Mouse (Mus musculus): ENCODE measurements around the gene Dcst2. TPM values are rescaled to one million over a fixed set of nuclear protein-coding genes. Genes with fewer than 3 reads are reported as not detected.

Dcst2 gene
- polyA plus RNA-seq, 1 experiment, result 0.15 TPM

- H3K27me3 ChIP-seq (ENCODE audit: control insufficient read depth, insufficient read depth, low read length), result peaks cover 31% of the 10 kb centered on the region
- 75% methylated on average over 5 of the region's 6 CpGs for WGBS
- H3K27ac ChIP-seq (ENCODE audit: insufficient read depth, low read length), result no peak overlapping the region
- H3K4me1 ChIP-seq (ENCODE audit: control insufficient read depth, insufficient read depth, insufficient read length), result peaks cover 27% of the 10 kb centered on the region
- no peak overlapping the region for H3K4me3 ChIP-seq (ENCODE audit: extremely low read depth, insufficient read depth, insufficient read length)
- TF ChIP-seq CTCF (IDR thresholded peaks at IDR 0.05; ENCODE audit: extremely low read depth, insufficient read depth, insufficient read length, insufficient replicate concordance), result no peak
- no peak for TF ChIP-seq POLR2A (IDR thresholded peaks at IDR 0.05; ENCODE audit: low read depth, low read length)
- DNase-seq (ENCODE audit: low read depth in 1 of 2, low spot score in 2 of 2), result no peak
- H3K36me3 ChIP-seq (ENCODE audit: control insufficient read depth, insufficient read depth, low read length), result no peaks in the 10 kb centered on the region
These were observed 44.5 kb upstream of the Dcst2 start for GRCm38 (mm10) chr3:89317246-89317645.

DNA sequence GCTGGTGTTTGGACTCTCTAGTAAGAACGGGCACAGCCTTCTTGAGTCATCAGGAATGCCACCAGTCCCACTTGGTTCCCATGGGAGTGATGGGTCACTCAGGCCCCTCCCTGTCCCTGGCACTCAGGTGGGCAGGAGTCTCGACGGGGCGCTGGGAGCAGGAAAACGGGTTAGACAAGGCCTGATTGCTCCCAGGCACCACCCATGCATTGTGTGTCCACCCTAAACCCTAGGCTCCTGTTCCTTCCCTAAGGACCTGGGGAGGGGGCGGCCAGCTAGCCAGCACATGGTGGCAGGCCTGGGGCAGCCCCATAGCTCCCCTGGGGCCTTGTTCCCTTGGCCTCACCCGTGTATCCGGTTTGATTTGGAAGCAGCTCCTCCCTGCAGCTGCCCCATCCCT is 43.5 kb upstream of the Dcst2 start:
- Histone ChIP-seq H3K27me3 (ENCODE audit: control insufficient read depth, insufficient read depth, low read length) (peaks cover 37% of the 10 kb centered on the region), H3K36me3 (ENCODE audit: control insufficient read depth, insufficient read depth, low read length) (no peaks in the 10 kb centered on the region), H3K27ac (ENCODE audit: insufficient read depth, low read length) (no peak overlapping the region), H3K4me1 (ENCODE audit: control insufficient read depth, insufficient read depth, insufficient read length) (peaks cover 27% of the 10 kb centered on the region), H3K4me3 (ENCODE audit: extremely low read depth, insufficient read depth, insufficient read length) (no peak overlapping the region)
- no peak for DNase-seq (ENCODE audit: low read depth in 1 of 2, low spot score in 2 of 2)
- 85% methylated on average over 8 of the region's 8 CpGs for WGBS
- no peak for TF ChIP-seq POLR2A (IDR thresholded peaks at IDR 0.05; ENCODE audit: low read depth, low read length)
- no peak for TF ChIP-seq CTCF (IDR thresholded peaks at IDR 0.05; ENCODE audit: extremely low read depth, insufficient read depth, insufficient read length, insufficient replicate concordance)

DNA sequence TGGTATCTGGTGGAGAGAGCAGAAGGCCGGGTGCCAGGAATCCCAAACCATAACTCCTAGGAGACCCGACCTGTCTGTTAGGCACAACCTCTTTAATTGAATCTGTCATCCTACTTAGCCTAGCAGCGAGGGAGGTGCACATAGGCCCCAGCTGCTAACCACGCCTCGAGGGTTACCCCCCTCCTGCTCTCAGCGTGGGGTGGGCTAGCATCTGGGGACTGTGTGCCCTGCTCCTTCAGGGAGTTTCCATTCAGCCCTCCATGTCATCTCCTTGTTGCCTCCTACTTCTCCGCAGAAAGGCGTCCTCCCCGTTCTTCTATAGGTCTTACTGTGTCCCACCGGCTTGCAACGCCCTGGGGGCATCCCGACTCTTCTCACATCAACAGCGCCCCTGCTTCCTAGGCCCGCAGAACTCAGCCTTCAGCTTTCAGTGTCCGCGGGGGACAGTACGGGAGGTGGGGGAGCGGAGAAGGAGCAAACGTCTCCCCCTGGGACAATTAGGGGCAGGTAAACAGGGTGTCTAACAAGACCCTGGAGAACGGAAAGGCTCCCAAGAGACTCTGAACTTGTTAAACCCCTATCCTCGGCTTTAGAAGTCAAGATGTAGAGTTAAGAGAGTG is 42.7 kb upstream of the Dcst2 start:
- peaks cover 27% of the 10 kb centered on the region for H3K4me1 ChIP-seq (ENCODE audit: control insufficient read depth, insufficient read depth, insufficient read length)
- 26% methylated on average over 21 of the region's 21 CpGs for WGBS
- H3K27me3 ChIP-seq (ENCODE audit: control insufficient read depth, insufficient read depth, low read length), result peaks cover 37% of the 10 kb centered on the region
- H3K27ac ChIP-seq (ENCODE audit: insufficient read depth, low read length), result no peak overlapping the region
- DNase-seq (ENCODE audit: low read depth in 1 of 2, low spot score in 2 of 2), result no peak
- no peaks in the 10 kb centered on the region for H3K36me3 ChIP-seq (ENCODE audit: control insufficient read depth, insufficient read depth, low read length)
- H3K4me3 ChIP-seq (ENCODE audit: extremely low read depth, insufficient read depth, insufficient read length), result no peak overlapping the region
- TF ChIP-seq POLR2A (IDR thresholded peaks at IDR 0.05; ENCODE audit: low read depth, low read length) (no peak), CTCF (IDR thresholded peaks at IDR 0.05; ENCODE audit: extremely low read depth, insufficient read depth, insufficient read length, insufficient replicate concordance) (no peak)

- TF ChIP-seq CTCF (IDR thresholded peaks at IDR 0.05; ENCODE audit: extremely low read depth, insufficient read depth, insufficient read length, insufficient replicate concordance), result no peak
- TF ChIP-seq POLR2A (IDR thresholded peaks at IDR 0.05; ENCODE audit: low read depth, low read length), result no peak
- Histone ChIP-seq H3K4me3 (ENCODE audit: extremely low read depth, insufficient read depth, insufficient read length) (no peak overlapping the region), H3K27me3 (ENCODE audit: control insufficient read depth, insufficient read depth, low read length) (peaks cover 39% of the 10 kb centered on the region), H3K27ac (ENCODE audit: insufficient read depth, low read length) (no peak overlapping the region), H3K36me3 (ENCODE audit: control insufficient read depth, insufficient read depth, low read length) (no peaks in the 10 kb centered on the region), H3K4me1 (ENCODE audit: control insufficient read depth, insufficient read depth, insufficient read length) (peaks cover 27% of the 10 kb centered on the region)
- DNase-seq (ENCODE audit: low read depth in 1 of 2, low spot score in 2 of 2), result no peak
- 5% methylated on average over 58 of the region's 58 CpGs for WGBS
These were observed 42.0 kb upstream of the Dcst2 start for GRCm38 (mm10) chr3:89319591-89320350.

DNA sequence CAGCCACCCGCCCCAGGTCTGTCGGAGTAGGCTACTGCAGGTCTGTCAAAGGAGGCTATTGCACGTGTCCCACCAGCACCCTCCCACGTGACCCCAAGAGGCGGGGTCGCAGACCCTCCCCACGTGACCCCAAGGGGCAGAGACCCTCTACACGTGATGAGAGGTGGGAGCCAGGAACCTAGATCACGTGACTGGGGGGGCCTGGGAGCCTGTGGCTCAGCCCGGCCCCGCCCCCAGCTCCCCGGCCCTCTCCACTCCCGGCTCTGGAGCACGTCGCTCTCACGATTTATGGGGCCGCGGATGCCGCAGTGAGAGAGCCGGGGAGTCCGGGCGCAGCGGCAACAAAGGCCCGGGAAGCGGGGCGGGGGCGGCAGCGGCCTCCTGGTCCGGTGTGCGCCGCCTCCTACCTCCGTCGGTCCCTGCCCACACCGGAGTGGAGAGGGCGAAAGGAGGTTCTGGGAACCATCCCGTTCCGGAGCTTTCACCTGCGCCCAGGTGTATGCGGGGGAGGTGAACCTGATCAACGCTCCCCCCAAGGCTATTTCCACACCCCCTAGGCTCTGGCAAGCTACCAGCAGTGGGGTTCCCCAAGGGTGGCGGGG is 41.1 kb upstream of the Dcst2 start:
- no peak for DNase-seq (ENCODE audit: low read depth in 1 of 2, low spot score in 2 of 2)
- H3K27me3 ChIP-seq (ENCODE audit: control insufficient read depth, insufficient read depth, low read length), result peaks cover 39% of the 10 kb centered on the region
- H3K36me3 ChIP-seq (ENCODE audit: control insufficient read depth, insufficient read depth, low read length), result no peaks in the 10 kb centered on the region
- 2% methylated on average over 41 of the region's 41 CpGs for WGBS
- no peak for TF ChIP-seq CTCF (IDR thresholded peaks at IDR 0.05; ENCODE audit: extremely low read depth, insufficient read depth, insufficient read length, insufficient replicate concordance)
- no peak for TF ChIP-seq POLR2A (IDR thresholded peaks at IDR 0.05; ENCODE audit: low read depth, low read length)
- no peak overlapping the region for H3K27ac ChIP-seq (ENCODE audit: insufficient read depth, low read length)
- H3K4me3 ChIP-seq (ENCODE audit: extremely low read depth, insufficient read depth, insufficient read length), result no peak overlapping the region
- peaks cover 22% of the 10 kb centered on the region for H3K4me1 ChIP-seq (ENCODE audit: control insufficient read depth, insufficient read depth, insufficient read length)

DNA sequence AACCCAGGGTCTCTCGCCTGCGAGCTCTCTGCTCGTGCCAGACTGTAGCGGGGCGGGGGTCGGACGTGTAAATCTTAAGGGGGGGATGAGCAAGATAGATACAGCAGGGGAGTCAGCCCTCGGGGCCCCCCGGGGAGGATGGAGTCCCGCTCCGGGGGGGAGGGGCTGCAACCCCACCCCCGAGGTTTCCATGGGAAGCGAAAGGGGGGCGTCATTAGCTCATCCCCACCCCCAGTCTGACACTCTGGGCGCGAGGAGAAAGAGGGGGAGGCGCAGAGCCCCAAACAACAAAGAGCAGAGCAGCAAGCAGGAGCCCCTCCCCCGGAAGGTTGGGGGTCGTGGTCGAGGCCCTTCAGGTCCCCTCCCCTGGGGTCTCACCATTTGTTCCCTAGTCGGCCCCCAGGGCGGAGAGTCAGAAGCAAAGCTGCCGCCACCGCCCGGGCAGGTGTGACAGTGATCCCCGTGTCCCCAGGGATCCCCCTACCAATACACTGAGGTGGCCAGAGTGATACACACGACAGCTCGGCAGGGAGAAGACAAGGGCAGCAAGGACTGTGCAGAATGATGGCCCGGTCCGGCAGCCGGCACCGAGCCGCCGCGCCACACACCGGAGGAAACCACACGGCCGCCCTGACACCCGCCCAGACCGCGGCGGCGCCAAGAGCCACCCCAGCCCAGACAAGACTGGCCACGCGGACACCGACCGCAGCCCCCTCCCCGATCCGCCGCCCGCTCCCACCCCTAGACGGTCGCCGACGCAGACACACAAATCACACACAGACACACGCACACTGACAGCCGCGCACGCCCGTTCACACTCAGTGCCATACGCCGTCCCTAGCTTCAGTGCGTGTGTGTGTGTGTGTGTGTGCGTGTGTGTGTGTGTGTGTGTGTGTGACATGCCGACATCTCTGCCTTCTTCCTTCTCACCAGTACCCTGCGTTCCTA is 40.3 kb upstream of the Dcst2 start:
- 2% methylated on average over 66 of the region's 66 CpGs for WGBS
- DNase-seq (ENCODE audit: low read depth in 1 of 2, low spot score in 2 of 2), result no peak
- Histone ChIP-seq H3K36me3 (ENCODE audit: control insufficient read depth, insufficient read depth, low read length) (no peaks in the 10 kb centered on the region), H3K27ac (ENCODE audit: insufficient read depth, low read length) (no peak overlapping the region), H3K4me1 (ENCODE audit: control insufficient read depth, insufficient read depth, insufficient read length) (peaks cover 22% of the 10 kb centered on the region), H3K4me3 (ENCODE audit: extremely low read depth, insufficient read depth, insufficient read length) (peak overlapping the region; percentile 17; the same call in 1 of the 2 replicates), H3K27me3 (ENCODE audit: control insufficient read depth, insufficient read depth, low read length) (peaks cover 38% of the 10 kb centered on the region)
- TF ChIP-seq CTCF (IDR thresholded peaks at IDR 0.05; ENCODE audit: extremely low read depth, insufficient read depth, insufficient read length, insufficient replicate concordance), result no peak
- no peak for TF ChIP-seq POLR2A (IDR thresholded peaks at IDR 0.05; ENCODE audit: low read depth, low read length)
